Mouse (Mus musculus): Measurements from ENCODE around the gene Gsx2. TPM values are rescaled to one million over a fixed set of nuclear protein-coding genes. Genes with fewer than 3 reads are reported as not detected.

The Gsx2 gene
- polyA plus RNA-seq, 1 experiment from 2014 or later = 20.1 TPM

- Histone ChIP-seq H3K27me3 (ENCODE audit: control insufficient read depth, insufficient read depth, low read length) (0 out of 2 replicates have a peak, but pooled peaks cover 2% of the 10 kb centered on the region), H3K9ac (ENCODE audit: low read length) (no peak overlapping the region)
- no peak for ATAC-seq (replicated peaks; ENCODE audit: low FRiP score)
These were observed 24.3 kb upstream of the Gsx2 start for GRCm38 (mm10) chr5:75051109-75051508.

DNA sequence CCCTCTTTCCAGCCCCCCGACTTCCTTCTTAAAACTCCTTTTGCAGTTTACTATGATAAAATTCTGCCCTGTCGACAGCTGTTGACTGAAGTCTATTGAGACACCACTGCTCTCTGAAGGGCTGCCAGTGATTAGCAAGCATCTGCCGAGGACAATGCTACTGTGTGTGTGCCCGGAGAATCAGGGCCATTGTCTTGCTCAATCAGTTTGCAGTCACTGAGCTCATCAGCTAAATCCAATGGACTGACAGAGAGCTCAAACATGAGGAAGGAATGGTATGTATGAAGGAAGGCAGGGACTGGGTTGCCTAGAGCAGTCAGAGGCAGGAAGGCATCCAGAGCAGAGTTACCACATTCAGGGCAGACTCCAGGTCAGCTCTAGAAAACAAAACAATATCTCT is 12.2 kb upstream of the Gsx2 start:
- Histone ChIP-seq H3K4me1 (replicated peaks; ENCODE audit: control insufficient read depth, insufficient read depth, low read length) (peaks cover 4% of the 10 kb centered on the region; the same call in 1 of the 2 replicates), H3K9ac (ENCODE audit: low read length) (no peak overlapping the region), H3K27ac (ENCODE audit: low read depth, low read length) (no peak overlapping the region), H3K27me3 (ENCODE audit: control insufficient read depth, insufficient read depth, low read length) (peaks cover 31% of the 10 kb centered on the region), H3K9me3 (ENCODE audit: control insufficient read depth, low read length) (no peaks in the 10 kb centered on the region; the same call in 1 of the 2 replicates), H3K4me2 (ENCODE audit: low read depth, low read length, severe bottlenecking) (no peak overlapping the region), H3K36me3 (ENCODE audit: control insufficient read depth, insufficient read depth, low read length) (no peaks in the 10 kb centered on the region), H3K4me3 (ENCODE audit: low read depth, low read length) (no peak overlapping the region)
- 8% methylated on average over 4 of the region's 4 CpGs for WGBS
- ATAC-seq (replicated peaks; ENCODE audit: low FRiP score) = no peak
- DNase-seq (ENCODE audit: low spot score) = no peak

More at GRCm38 (mm10) chr5:75051109-75051508, 24.3 kb upstream of the Gsx2 start:
- Histone ChIP-seq H3K4me3 (ENCODE audit: low read depth, low read length) (no peak overlapping the region), H3K36me3 (ENCODE audit: control insufficient read depth, insufficient read depth, low read length) (no peaks in the 10 kb centered on the region), H3K4me2 (ENCODE audit: low read depth, low read length, severe bottlenecking) (no peak overlapping the region), H3K9me3 (ENCODE audit: control insufficient read depth, low read length) (no peaks in the 10 kb centered on the region), H3K27ac (ENCODE audit: low read depth, low read length) (no peak overlapping the region), H3K4me1 (replicated peaks; ENCODE audit: control insufficient read depth, insufficient read depth, low read length) (no peaks in the 10 kb centered on the region)
- DNase-seq (ENCODE audit: low spot score) = no peak
- WGBS = 77% methylated on average over 4 of the region's 4 CpGs

DNA sequence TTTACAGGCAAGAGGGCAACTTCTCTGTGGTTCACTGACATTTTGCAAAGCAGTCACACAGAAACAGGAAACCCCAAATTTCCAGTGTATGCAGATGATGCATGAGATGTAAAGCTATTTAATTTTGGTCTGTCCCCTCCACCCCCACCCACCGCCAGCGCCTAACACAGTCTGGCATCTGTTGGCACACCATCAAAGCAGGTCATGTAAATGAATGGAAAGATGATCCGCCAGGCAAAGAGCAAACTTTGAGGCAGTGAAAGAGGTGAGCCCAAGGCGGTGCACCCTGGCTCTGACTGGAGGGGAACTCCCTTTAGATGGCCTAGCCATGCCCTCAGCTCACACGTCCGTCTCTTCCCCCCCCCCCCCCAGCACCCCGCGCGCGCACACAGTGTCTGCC is 8.7 kb upstream of the Gsx2 start:
- Histone ChIP-seq H3K4me2 (ENCODE audit: low read depth, low read length, severe bottlenecking) (peak overlapping the region; percentile 55), H3K9me3 (ENCODE audit: control insufficient read depth, low read length) (no peaks in the 10 kb centered on the region; the same call in 1 of the 2 replicates), H3K27me3 (ENCODE audit: control insufficient read depth, insufficient read depth, low read length) (peaks cover 53% of the 10 kb centered on the region), H3K4me3 (ENCODE audit: low read depth, low read length) (peak overlapping the region; percentile 31), H3K9ac (ENCODE audit: low read length) (peak overlapping the region; percentile 1; the same call in 1 of the 2 replicates), H3K4me1 (replicated peaks; ENCODE audit: control insufficient read depth, insufficient read depth, low read length) (peaks cover 10% of the 10 kb centered on the region), H3K36me3 (ENCODE audit: control insufficient read depth, insufficient read depth, low read length) (no peaks in the 10 kb centered on the region), H3K27ac (ENCODE audit: low read depth, low read length) (no peak overlapping the region)
- ATAC-seq (replicated peaks; ENCODE audit: low FRiP score) (no peak), DNase-seq (ENCODE audit: low spot score) (no peak)
- WGBS = 10% methylated on average over 4 of the region's 10 CpGs

GRCm38 (mm10) chr5:75067125-75067756 is 8.2 kb upstream of the Gsx2 start:
- no peaks in the 10 kb centered on the region for H3K36me3 ChIP-seq (ENCODE audit: control insufficient read depth, insufficient read depth, low read length)
- no peaks in the 10 kb centered on the region; the same call in 1 of the 2 replicates for H3K9me3 ChIP-seq (ENCODE audit: control insufficient read depth, low read length)
- no peak overlapping the region for H3K27ac ChIP-seq (ENCODE audit: low read depth, low read length)
- 1% methylated on average over 30 of the region's 30 CpGs for WGBS
- DNase-seq (ENCODE audit: low spot score) = peak; percentile 83
- ATAC-seq (replicated peaks; ENCODE audit: low FRiP score) = no peak; the same call in 1 of the 2 replicates
- H3K4me1 ChIP-seq (replicated peaks; ENCODE audit: control insufficient read depth, insufficient read depth, low read length) = peaks cover 14% of the 10 kb centered on the region
- peak overlapping the region; percentile 1; the same call in 1 of the 2 replicates for H3K9ac ChIP-seq (ENCODE audit: low read length)
- H3K27me3 ChIP-seq (ENCODE audit: control insufficient read depth, insufficient read depth, low read length) = peaks cover 58% of the 10 kb centered on the region
- H3K4me3 ChIP-seq (ENCODE audit: low read depth, low read length) = peak overlapping the region; percentile 31
- peak overlapping the region; percentile 55 for H3K4me2 ChIP-seq (ENCODE audit: low read depth, low read length, severe bottlenecking)

DNA sequence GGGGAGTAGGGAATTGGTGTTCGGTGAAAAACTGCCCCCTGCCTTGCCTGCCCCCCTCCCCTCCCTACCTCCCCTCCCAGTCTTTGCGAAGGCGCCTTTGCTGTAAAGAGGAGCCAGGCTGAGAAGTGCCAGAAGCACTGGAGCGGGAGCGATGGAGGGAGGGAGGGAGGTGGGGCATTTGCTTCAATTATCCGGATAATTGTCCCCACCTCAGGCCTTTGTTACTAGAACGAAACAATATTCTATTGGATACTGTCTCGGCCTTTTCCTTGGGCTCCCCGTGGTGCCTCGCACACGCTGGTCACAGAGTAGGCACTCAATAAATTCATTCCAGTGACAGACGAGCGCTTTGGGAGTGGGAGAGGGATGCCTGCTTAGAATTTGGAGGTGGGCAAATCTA is 5.3 kb upstream of the Gsx2 start:
- DNase-seq (ENCODE audit: low spot score) (peak; percentile 76), ATAC-seq (replicated peaks; ENCODE audit: low FRiP score) (peak; percentile 74)
- H3K4me2 ChIP-seq (ENCODE audit: low read depth, low read length, severe bottlenecking) = peak overlapping the region; percentile 39; the same call in 1 of the 2 replicates
- WGBS = under 1% methylated on average over 13 of the region's 13 CpGs
- H3K27ac ChIP-seq (ENCODE audit: low read depth, low read length) = peak overlapping the region; percentile 51; the same call in 1 of the 2 replicates
- H3K27me3 ChIP-seq (ENCODE audit: control insufficient read depth, insufficient read depth, low read length) = peaks cover 82% of the 10 kb centered on the region
- H3K36me3 ChIP-seq (ENCODE audit: control insufficient read depth, insufficient read depth, low read length) = no peaks in the 10 kb centered on the region
- H3K9me3 ChIP-seq (ENCODE audit: control insufficient read depth, low read length) = no peaks in the 10 kb centered on the region; the same call in 1 of the 2 replicates
- no peak overlapping the region for H3K4me3 ChIP-seq (ENCODE audit: low read depth, low read length)
- no peak overlapping the region for H3K9ac ChIP-seq (ENCODE audit: low read length)
- peaks cover 26% of the 10 kb centered on the region for H3K4me1 ChIP-seq (replicated peaks; ENCODE audit: control insufficient read depth, insufficient read depth, low read length)

- Histone ChIP-seq H3K4me3 (ENCODE audit: low read depth, low read length) (peak overlapping the region; percentile 6; the same call in 1 of the 2 replicates), H3K27me3 (ENCODE audit: control insufficient read depth, insufficient read depth, low read length) (peaks cover 85% of the 10 kb centered on the region), H3K4me1 (replicated peaks; ENCODE audit: control insufficient read depth, insufficient read depth, low read length) (peaks cover 28% of the 10 kb centered on the region), H3K36me3 (ENCODE audit: control insufficient read depth, insufficient read depth, low read length) (no peaks in the 10 kb centered on the region), H3K27ac (ENCODE audit: low read depth, low read length) (peak overlapping the region; percentile 51), H3K9me3 (ENCODE audit: control insufficient read depth, low read length) (no peaks in the 10 kb centered on the region), H3K9ac (ENCODE audit: low read length) (peak overlapping the region; percentile 8), H3K4me2 (ENCODE audit: low read depth, low read length, severe bottlenecking) (peak overlapping the region; percentile 39; the same call in 1 of the 2 replicates)
- WGBS = under 1% methylated on average over 23 of the region's 23 CpGs
- DNase-seq (ENCODE audit: low spot score) (peak; percentile 70), ATAC-seq (replicated peaks; ENCODE audit: low FRiP score) (peak; percentile 53)
These were observed 4.6 kb upstream of the Gsx2 start for GRCm38 (mm10) chr5:75070656-75071375.

DNA sequence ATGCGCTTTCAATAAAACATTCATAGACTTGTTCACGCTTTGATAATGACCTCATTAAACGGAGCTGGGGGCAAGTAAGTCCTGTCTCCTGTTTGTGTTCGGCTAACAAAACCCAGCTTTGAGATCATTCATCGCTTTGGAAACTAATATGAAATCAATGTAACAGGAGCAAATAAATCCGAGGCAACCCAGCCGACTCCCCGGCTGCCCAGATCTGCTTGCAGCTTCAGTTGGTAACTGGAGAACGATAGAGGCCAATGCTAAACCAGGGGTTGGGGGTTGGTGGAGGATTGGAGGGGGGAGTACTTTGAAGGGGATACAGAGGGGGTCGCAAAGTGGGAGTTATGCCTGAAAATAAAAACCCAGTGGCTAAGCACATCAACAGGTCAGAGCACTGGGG is 3.5 kb upstream of the Gsx2 start:
- ATAC-seq (replicated peaks; ENCODE audit: low FRiP score) (no peak), DNase-seq (ENCODE audit: low spot score) (no peak)
- Histone ChIP-seq H3K9ac (ENCODE audit: low read length) (no peak overlapping the region), H3K27me3 (ENCODE audit: control insufficient read depth, insufficient read depth, low read length) (peaks cover 85% of the 10 kb centered on the region), H3K4me1 (replicated peaks; ENCODE audit: control insufficient read depth, insufficient read depth, low read length) (peaks cover 30% of the 10 kb centered on the region), H3K4me2 (ENCODE audit: low read depth, low read length, severe bottlenecking) (peak overlapping the region; percentile 6; the same call in 1 of the 2 replicates), H3K9me3 (ENCODE audit: control insufficient read depth, low read length) (no peaks in the 10 kb centered on the region), H3K4me3 (ENCODE audit: low read depth, low read length) (0 out of 2 replicates have a peak overlapping the region, but pooled peaks have one; percentile 4), H3K36me3 (ENCODE audit: control insufficient read depth, insufficient read depth, low read length) (no peaks in the 10 kb centered on the region), H3K27ac (ENCODE audit: low read depth, low read length) (no peak overlapping the region)
- WGBS = under 1% methylated on average over 10 of the region's 10 CpGs

DNA sequence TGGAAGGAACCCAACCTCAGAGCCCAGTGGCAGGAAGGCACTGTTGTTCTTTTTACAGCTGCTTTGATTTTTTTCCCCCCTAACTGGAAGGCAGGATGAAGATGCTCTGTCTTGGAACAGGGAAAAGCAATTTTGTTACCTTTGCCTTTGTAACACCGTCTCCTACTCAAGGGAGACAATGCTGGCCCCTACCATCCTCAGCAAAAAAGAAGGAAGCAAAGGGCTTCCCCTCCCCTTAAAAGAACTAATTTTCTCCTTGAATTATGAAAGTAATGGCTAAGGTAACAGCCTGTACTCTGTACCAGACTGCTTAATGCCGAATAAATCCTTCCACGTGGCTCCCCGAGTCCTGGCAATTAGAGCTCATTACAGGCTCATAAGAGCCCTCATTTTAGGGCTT is 2.9 kb upstream of the Gsx2 start:
- no peaks in the 10 kb centered on the region for H3K9me3 ChIP-seq (ENCODE audit: control insufficient read depth, low read length)
- H3K4me3 ChIP-seq (ENCODE audit: low read depth, low read length) = no peak overlapping the region
- peaks cover 84% of the 10 kb centered on the region for H3K27me3 ChIP-seq (ENCODE audit: control insufficient read depth, insufficient read depth, low read length)
- H3K4me2 ChIP-seq (ENCODE audit: low read depth, low read length, severe bottlenecking) = peak overlapping the region; percentile 6; the same call in 1 of the 2 replicates
- 2% methylated on average over 4 of the region's 4 CpGs for WGBS
- no peak for ATAC-seq (replicated peaks; ENCODE audit: low FRiP score)
- H3K36me3 ChIP-seq (ENCODE audit: control insufficient read depth, insufficient read depth, low read length) = no peaks in the 10 kb centered on the region
- H3K9ac ChIP-seq (ENCODE audit: low read length) = no peak overlapping the region
- DNase-seq (ENCODE audit: low spot score) = no peak
- peaks cover 30% of the 10 kb centered on the region for H3K4me1 ChIP-seq (replicated peaks; ENCODE audit: control insufficient read depth, insufficient read depth, low read length)
- H3K27ac ChIP-seq (ENCODE audit: low read depth, low read length) = no peak overlapping the region
